Mouse (Mus musculus): ENCODE measurements at regions not wholly inside any gene's neighbourhood (a gene's known extent, or its start where the extent isn't known, plus 50 kb on each side); places are given as distances from the start of the nearest gene placed in this dataset.
A peak's percentile ranks its signal among the peaks of the same experiment; 100 is the strongest.

DNA sequence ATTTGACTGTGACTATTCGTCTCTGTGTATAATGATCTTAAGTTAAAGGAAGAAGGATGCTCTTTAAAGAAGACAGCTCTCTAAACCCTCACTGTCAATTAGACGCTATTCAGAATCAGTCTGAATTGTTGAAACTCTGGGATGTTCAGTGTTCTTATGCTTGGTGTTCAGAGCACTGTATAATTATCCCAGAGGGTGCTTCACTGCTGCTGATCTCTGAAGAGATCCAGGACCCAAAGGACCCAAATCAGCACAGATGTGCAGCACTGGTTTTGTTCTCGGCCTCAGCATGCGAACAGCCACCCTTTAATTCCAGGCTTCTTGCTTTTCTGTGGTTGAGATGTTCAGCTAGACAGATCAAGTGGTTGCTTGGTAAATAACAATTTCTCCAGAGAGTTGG, 567.9 kb upstream of the Nrsn1 start:
- Histone ChIP-seq H3K4me1 (replicated peaks; ENCODE audit: control insufficient read depth, insufficient read depth, low read length) (no peaks in the 10 kb centered on the region), H3K27me3 (replicated peaks; ENCODE audit: control insufficient read depth, insufficient read depth, low read length) (no peaks in the 10 kb centered on the region), H3K36me3 (ENCODE audit: control insufficient read depth, insufficient read depth) (no peaks in the 10 kb centered on the region), H3K27ac (ENCODE audit: low read depth, low read length) (no peak overlapping the region), H3K9me3 (ENCODE audit: control insufficient read depth) (no peaks in the 10 kb centered on the region), H3K9ac (ENCODE audit: low read depth, low read length) (no peak overlapping the region), H3K4me2 (replicated peaks; ENCODE audit: low read depth) (no peak overlapping the region), H3K4me3 (ENCODE audit: low read depth, low read length) (no peak overlapping the region)
- no peak for ATAC-seq
- 88% methylated on average over 4 of the region's 4 CpGs for WGBS
- no peak for TF ChIP-seq CTCF (IDR thresholded peaks at IDR 0.05; ENCODE audit: low read depth)

DNA sequence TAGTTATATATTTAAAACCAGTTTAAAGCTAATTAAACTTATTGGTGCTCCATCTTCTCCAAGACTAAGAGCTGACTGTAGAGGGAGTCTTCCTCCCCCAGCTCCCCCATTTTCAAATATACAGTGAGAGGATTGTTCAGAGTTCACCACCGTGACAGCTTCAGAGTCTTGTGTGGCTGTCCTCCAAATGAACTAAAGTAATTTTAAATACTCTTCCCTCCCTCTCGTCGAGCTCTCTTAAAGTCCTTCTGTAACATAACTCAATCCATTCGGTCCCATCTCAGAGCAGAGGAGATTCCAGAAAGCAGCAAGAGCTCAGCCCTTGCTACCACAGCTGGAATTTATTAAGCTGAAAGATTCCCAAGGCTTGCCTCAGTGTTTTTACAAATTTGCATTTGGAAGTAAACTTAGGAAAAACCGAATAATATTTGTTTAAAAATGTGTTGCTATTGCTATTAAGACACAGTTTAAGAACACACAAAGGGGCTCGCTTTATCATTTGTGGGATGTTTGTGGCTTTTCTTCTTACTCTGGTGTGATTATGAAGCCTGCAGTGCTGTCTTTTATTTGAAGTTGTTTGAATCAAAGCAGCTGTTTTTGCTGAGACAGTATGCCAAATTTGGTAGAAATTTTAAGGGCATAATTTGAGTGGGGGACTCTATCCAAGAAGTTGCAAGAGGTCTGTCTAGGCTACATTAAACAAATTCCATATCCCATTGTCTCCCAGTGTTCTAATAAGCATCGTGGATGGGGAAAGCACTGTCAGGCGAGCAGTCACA, 559.0 kb upstream of the Nrsn1 start:
- peak; percentile 20; the same call in 1 of the 2 replicates for TF ChIP-seq CTCF (IDR thresholded peaks at IDR 0.05; ENCODE audit: low read depth)
- 58% methylated on average over 8 of the region's 8 CpGs for WGBS

DNA sequence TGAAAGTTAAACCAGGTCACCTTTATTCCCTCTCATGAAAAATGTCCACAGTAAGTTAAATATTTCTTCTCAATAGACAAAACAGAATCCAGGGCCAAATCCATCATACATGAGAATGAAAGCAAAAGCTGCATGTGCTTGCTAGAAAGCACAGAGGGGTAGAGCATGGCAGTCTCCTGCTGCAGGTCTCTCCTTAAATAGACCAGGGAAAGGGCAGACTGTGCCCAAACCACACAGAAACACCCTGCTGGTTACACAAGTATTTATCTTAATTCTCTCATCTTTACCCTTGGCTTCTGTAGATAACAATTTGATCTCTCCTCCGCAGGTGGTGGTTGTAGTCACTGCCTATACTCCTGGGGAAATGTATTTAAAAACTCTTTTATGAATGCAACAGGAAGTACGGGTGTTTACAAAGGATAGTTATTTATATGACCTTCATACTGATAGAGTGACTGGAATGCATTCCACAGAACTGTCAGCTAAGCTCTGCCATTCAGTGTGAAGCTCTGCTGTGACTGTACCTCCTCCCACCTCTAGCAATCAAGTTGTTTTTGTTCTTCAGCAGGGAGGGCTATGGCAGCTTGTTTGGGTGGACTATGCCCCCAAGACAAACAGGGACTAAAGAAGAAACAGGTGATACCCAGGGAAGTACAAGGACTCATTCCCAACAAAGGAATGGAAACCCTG, 538.4 kb upstream of the Nrsn1 start:
- no peaks in the 10 kb centered on the region for H3K27me3 ChIP-seq (replicated peaks; ENCODE audit: control insufficient read depth, insufficient read depth, low read length)
- H3K9ac ChIP-seq (ENCODE audit: low read depth, low read length): no peak overlapping the region
- H3K4me3 ChIP-seq (ENCODE audit: low read depth, low read length): no peak overlapping the region
- no peaks in the 10 kb centered on the region for H3K4me1 ChIP-seq (replicated peaks; ENCODE audit: control insufficient read depth, insufficient read depth, low read length)
- no peaks in the 10 kb centered on the region for H3K36me3 ChIP-seq (ENCODE audit: control insufficient read depth, insufficient read depth)
- 42% methylated on average over 2 of the region's 2 CpGs for WGBS
- H3K27ac ChIP-seq (ENCODE audit: low read depth, low read length): no peak overlapping the region
- no peak for TF ChIP-seq CTCF (IDR thresholded peaks at IDR 0.05; ENCODE audit: low read depth)
- no peaks in the 10 kb centered on the region for H3K9me3 ChIP-seq (ENCODE audit: control insufficient read depth)
- no peak overlapping the region for H3K4me2 ChIP-seq (replicated peaks; ENCODE audit: low read depth)
- ATAC-seq: no peak

More for the DNA sequence above, 559.0 kb upstream of the Nrsn1 start:
- Histone ChIP-seq H3K4me2 (replicated peaks; ENCODE audit: low read depth) (no peak overlapping the region), H3K9me3 (ENCODE audit: control insufficient read depth) (no peaks in the 10 kb centered on the region), H3K36me3 (ENCODE audit: control insufficient read depth, insufficient read depth) (no peaks in the 10 kb centered on the region), H3K4me3 (ENCODE audit: low read depth, low read length) (no peak overlapping the region), H3K9ac (ENCODE audit: low read depth, low read length) (no peak overlapping the region), H3K27me3 (replicated peaks; ENCODE audit: control insufficient read depth, insufficient read depth, low read length) (no peaks in the 10 kb centered on the region), H3K4me1 (replicated peaks; ENCODE audit: control insufficient read depth, insufficient read depth, low read length) (no peaks in the 10 kb centered on the region), H3K27ac (ENCODE audit: low read depth, low read length) (no peak overlapping the region)
- no peak for ATAC-seq

DNA sequence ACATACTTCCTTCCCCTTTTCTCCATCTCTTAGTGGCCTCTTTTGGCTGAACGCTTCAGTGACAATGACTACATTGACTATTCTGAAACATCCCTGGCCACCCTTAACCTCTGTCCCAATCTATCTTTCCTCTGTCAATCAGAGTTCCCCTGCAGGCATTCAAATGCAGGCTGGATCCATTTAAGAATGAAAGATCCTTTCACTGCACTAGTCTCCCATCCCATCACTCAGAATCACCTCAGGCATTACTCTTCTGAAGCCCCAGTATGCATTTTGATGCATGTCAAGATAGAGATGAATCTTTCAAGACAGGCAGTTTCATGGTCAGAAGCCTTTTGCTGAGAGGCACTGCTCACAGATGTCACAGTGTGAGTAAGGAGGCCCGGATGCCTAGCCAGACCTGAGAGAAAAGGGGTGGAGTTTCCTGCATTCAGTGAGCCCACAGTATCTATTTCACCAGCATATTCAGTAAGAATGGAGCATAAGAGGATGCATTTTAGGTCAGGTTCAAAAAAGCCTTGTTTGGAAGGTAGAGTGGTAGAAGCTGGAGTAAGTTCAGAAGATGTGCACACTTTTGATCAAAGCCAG, 523.0 kb upstream of the Nrsn1 start:
- Histone ChIP-seq H3K27ac (ENCODE audit: low read depth, low read length) (no peak overlapping the region), H3K4me1 (replicated peaks; ENCODE audit: control insufficient read depth, insufficient read depth, low read length) (no peaks in the 10 kb centered on the region), H3K4me3 (ENCODE audit: low read depth, low read length) (no peak overlapping the region), H3K4me2 (replicated peaks; ENCODE audit: low read depth) (no peak overlapping the region), H3K9me3 (ENCODE audit: control insufficient read depth) (no peaks in the 10 kb centered on the region), H3K9ac (ENCODE audit: low read depth, low read length) (no peak overlapping the region), H3K27me3 (replicated peaks; ENCODE audit: control insufficient read depth, insufficient read depth, low read length) (no peaks in the 10 kb centered on the region), H3K36me3 (ENCODE audit: control insufficient read depth, insufficient read depth) (no peaks in the 10 kb centered on the region)
- TF ChIP-seq CTCF (IDR thresholded peaks at IDR 0.05; ENCODE audit: low read depth): no peak
- no peak for ATAC-seq
- 63% methylated on average over 2 of the region's 2 CpGs for WGBS

DNA sequence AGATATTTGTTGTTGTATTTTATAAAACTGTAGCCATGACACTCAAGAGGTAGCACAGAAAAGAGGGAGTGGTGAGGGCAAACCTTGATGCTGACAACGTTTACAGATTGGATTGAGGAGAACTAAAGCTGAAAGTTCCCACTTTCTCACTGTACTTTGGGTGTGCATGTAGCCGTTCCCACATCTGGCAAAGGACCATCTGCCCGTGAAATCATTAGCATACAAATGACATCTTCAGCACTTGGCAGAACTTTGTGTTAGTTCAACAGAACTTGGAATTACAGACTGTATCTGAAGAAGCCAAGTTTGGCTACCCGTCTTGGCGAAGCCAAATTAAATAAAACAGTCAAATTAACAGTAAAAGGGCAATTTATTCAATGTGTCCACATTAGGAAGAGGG, 510.9 kb upstream of the Nrsn1 start:
- ATAC-seq: no peak
- H3K4me2 ChIP-seq (replicated peaks; ENCODE audit: low read depth): no peak overlapping the region
- no peaks in the 10 kb centered on the region for H3K27me3 ChIP-seq (replicated peaks; ENCODE audit: control insufficient read depth, insufficient read depth, low read length)
- no peak for TF ChIP-seq CTCF (IDR thresholded peaks at IDR 0.05; ENCODE audit: low read depth)
- WGBS: 69% methylated on average over 5 of the region's 5 CpGs
- H3K9me3 ChIP-seq (ENCODE audit: control insufficient read depth): no peaks in the 10 kb centered on the region
- no peak overlapping the region for H3K4me3 ChIP-seq (ENCODE audit: low read depth, low read length)
- H3K27ac ChIP-seq (ENCODE audit: low read depth, low read length): no peak overlapping the region
- no peak overlapping the region for H3K9ac ChIP-seq (ENCODE audit: low read depth, low read length)
- no peaks in the 10 kb centered on the region for H3K36me3 ChIP-seq (ENCODE audit: control insufficient read depth, insufficient read depth)
- no peaks in the 10 kb centered on the region for H3K4me1 ChIP-seq (replicated peaks; ENCODE audit: control insufficient read depth, insufficient read depth, low read length)

DNA sequence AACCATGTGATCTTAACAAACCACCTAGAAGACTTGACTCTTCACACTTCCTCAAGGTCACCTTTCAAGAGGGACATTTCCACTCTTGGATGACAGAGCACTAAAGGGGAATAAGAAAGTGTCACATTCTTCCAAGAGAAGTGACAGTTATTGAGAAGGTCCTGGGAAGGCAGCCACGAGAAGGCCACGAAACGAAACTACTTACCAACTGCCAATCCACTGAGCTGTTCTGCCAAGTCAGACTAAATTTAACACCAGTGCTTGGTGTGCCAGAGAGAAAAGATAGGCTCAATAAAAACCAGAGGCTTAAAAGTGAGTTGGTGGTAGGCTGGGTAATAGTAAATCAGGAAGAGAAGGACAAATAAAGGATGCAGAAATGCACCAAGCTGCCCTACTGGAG, 507.4 kb upstream of the Nrsn1 start:
- no peak for TF ChIP-seq CTCF (IDR thresholded peaks at IDR 0.05; ENCODE audit: low read depth)
- Histone ChIP-seq H3K27ac (ENCODE audit: low read depth, low read length) (no peak overlapping the region), H3K4me1 (replicated peaks; ENCODE audit: control insufficient read depth, insufficient read depth, low read length) (no peaks in the 10 kb centered on the region), H3K36me3 (ENCODE audit: control insufficient read depth, insufficient read depth) (no peaks in the 10 kb centered on the region), H3K9ac (ENCODE audit: low read depth, low read length) (no peak overlapping the region), H3K9me3 (ENCODE audit: control insufficient read depth) (no peaks in the 10 kb centered on the region), H3K4me2 (replicated peaks; ENCODE audit: low read depth) (no peak overlapping the region), H3K27me3 (replicated peaks; ENCODE audit: control insufficient read depth, insufficient read depth, low read length) (no peaks in the 10 kb centered on the region), H3K4me3 (ENCODE audit: low read depth, low read length) (no peak overlapping the region)
- 84% methylated on average over 3 of the region's 3 CpGs for WGBS
- ATAC-seq: no peak
